Mouse (Mus musculus) hindbrain, embryonic 12.5 days (tissue): Measurements from ENCODE around the gene Dusp2. TPM values are rescaled to one million over a fixed set of nuclear protein-coding genes. Genes with fewer than 3 reads are reported as not detected.
"Not testable (repeated sequence)": the region's sequence is repeated elsewhere in the genome, so short reads cannot be mapped to it uniquely, and the experiment has no call there.

Experiments
- ATAC-seq: fragments of 200-750 bp; cut with Nextera tagmentation; 2 replicates; pipeline ENCODE4 v1.8.0; 2017; ENCODE audit warnings: moderate TSS enrichment; ENCODE audit not compliant: low FRiP score
- H3K27ac ChIP-seq: fragments of 300-500 bp; sonication (generic); 2 replicates; pipeline ENCODE4 v1.5.1; 2016; ENCODE audit warnings: mild to moderate bottlenecking
- H3K27me3 ChIP-seq: fragments of 300-500 bp; sonication (generic); 2 replicates; pipeline ENCODE4 v1.6.1; 2016; ENCODE audit warnings: mild to moderate bottlenecking
- H3K36me3 ChIP-seq: fragments of 300-500 bp; sonication (generic); 2 replicates; pipeline ENCODE4 v1.6.1; 2016; ENCODE audit warnings: mild to moderate bottlenecking
- H3K4me1 ChIP-seq: fragments of 300-500 bp; sonication (generic); 2 replicates; pipeline ENCODE4 v1.6.1; 2016
- H3K4me2 ChIP-seq: fragments of 300-500 bp; sonication (generic); replicated peaks from 2 replicates; pipeline ENCODE4 v1.6.1; 2016; ENCODE audit warnings: mild to moderate bottlenecking
- H3K4me3 ChIP-seq: fragments of 300-500 bp; sonication (generic); 2 replicates; pipeline ENCODE4 v1.5.1; 2016; ENCODE audit warnings: mild to moderate bottlenecking
- H3K9ac ChIP-seq: fragments of 300-500 bp; sonication (generic); 2 replicates; pipeline ENCODE4 v1.6.1; 2016; ENCODE audit warnings: mild to moderate bottlenecking, moderate library complexity
- H3K9me3 ChIP-seq: fragments of 300-500 bp; sonication (generic); replicated peaks from 2 replicates; pipeline ENCODE4 v1.6.1; 2016; ENCODE audit warnings: mild to moderate bottlenecking
- WGBS: fragments of 180-500 bp; shearing (Covaris S2); methylation state at CpG from one replicate; pipeline ENCODE4 v1.1.7; 2016; 5-methylcytosine and 5-hydroxymethylcytosine counted together
- polyA plus RNA-seq: library from polyadenylated mRNA; unstranded; fragments of >200 nt; fragmentation: Nextera tagmentation; extraction: Ambion mirVana; gene quantifications from 2 replicates; pipeline ENCODE4 v1.2.1, GENCODE M21; 2016

Gene Dusp2
- 5.5 and 6.9 TPM in 2 replicates for polyA plus RNA-seq

DNA sequence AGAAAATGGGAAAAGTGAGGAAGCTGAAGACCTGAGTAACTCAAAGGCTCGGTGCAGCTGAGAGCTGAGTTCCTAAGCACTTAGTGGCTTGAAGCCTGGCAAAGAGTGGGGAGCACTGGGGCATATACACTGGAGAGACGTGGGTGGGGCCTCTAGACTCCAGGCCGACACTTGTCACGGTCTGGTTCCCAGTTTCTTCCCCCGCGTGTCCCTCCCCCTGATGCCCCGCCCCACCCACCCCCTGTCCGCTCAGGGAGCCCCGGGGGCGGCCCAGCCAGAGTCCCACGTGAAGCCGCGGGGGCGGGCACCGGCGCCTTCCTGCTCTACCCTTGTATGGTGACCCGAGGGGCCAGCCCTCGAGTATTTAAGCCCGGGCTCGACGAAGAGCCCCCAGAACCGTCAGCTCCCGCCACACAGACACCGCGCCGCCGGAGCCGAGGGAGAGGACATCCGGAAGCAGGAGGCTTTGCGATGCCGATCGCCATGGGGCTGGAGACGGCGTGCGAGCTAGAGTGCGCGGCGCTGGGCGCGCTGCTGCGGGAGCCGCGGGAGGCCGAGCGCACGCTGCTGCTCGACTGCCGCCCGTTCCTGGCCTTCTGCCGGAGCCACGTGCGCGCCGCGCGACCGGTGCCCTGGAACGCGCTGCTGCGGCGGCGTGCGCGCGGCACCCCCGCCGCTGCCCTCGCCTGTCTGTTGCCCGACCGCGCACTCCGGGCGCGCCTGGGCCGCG, at the start of gene Dusp2:
Gene Dusp2, plus strand, starts transcription at position 393 of the 730 bp plus-strand sequence.
- Histone ChIP-seq H3K27ac (no peak within 1 kb of the TSS), H3K9me3 (no peaks in the 10 kb centered on the region), H3K4me2 (peak within 1 kb of the TSS; percentile 95), H3K36me3 (no peaks in the 10 kb centered on the region), H3K9ac (peak within 1 kb of the TSS; percentile 59), H3K4me3 (peak within 1 kb of the TSS; percentile 52), H3K27me3 (peaks cover 52% of the 10 kb centered on the region), H3K4me1 (peaks cover 15% of the 10 kb centered on the region)
- peak; percentile 65 for ATAC-seq
- under 1% methylated on average over 70 of the region's 76 CpGs for WGBS

DNA sequence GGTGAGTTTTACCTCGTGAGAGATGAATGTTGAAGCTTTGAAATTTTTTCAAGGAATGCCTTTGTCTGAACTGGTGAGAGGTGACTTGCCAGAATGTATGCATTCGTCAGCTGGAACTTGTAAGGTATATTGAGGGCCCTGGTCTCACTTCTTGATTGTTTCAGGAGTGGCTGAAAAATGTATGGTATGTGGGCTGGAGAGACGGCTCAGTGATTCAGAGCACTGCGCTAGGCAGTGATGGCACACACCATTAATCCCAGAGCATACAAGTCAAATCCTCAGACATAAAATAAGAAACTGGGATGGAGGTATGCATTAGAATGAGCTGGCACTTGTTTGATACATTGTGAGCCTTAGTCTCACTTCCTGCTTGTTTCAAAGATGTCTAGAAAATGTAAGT, 43.7 kb upstream of the Dusp2 start:
- no peaks in the 10 kb centered on the region for H3K9me3 ChIP-seq
- 85% methylated on average over 4 of the region's 4 CpGs for WGBS

DNA sequence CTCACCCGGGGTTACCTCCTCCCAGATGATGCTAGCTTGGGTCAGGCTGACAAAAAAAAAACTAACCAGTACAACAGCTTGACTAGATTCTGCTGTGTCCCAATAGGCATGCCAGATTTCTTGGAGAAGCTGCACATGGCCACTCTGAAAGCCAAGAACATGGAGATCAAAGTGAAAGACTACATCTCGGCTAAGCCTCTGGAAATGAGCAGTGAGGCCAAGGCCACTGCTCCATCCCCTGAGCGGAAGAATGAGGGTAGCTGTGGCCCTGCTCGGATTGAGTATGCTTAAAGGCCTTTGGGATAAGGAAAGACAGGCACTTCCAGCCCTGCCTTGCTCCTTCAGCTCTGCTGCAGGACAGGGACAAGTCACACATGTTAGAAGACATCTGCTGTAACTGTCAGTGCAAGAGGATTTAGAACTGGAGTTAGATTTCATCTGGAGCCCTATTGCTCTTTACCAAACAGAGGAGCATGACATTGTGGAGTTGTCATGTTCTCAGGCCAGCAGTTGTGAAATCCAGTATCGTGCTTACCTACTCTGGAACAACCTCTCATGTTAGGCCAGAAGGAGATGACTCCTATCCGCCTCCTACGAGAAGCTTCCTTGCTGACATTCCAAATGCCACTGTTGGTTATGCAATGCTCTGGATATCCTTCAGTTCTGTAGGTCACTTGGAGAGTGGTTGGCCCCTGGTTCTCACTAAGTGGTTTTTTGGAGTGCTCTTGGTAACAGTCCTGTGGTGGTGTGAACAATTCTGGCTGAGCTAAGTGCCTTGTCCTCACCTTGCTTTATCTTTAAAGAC, 38.8 kb upstream of the Dusp2 start:
- ATAC-seq = no peak
- Histone ChIP-seq H3K27me3 (no peaks in the 10 kb centered on the region), H3K9ac (no peak overlapping the region), H3K4me1 (no peaks in the 10 kb centered on the region), H3K4me2 (no peak overlapping the region), H3K36me3 (peaks cover 80% of the 10 kb centered on the region), H3K9me3 (no peaks in the 10 kb centered on the region), H3K4me3 (no peak overlapping the region), H3K27ac (no peak overlapping the region)
- 94% methylated on average over 7 of the region's 7 CpGs for WGBS

More for the DNA sequence above, 43.7 kb upstream of the Dusp2 start:
- H3K9ac ChIP-seq = no peak overlapping the region
- H3K4me1 ChIP-seq = no peaks in the 10 kb centered on the region
- ATAC-seq = no peak
- H3K27ac ChIP-seq = no peak overlapping the region
- peaks cover 67% of the 10 kb centered on the region for H3K36me3 ChIP-seq
- no peak overlapping the region for H3K4me3 ChIP-seq
- no peaks in the 10 kb centered on the region for H3K27me3 ChIP-seq
- H3K4me2 ChIP-seq = no peak overlapping the region

DNA sequence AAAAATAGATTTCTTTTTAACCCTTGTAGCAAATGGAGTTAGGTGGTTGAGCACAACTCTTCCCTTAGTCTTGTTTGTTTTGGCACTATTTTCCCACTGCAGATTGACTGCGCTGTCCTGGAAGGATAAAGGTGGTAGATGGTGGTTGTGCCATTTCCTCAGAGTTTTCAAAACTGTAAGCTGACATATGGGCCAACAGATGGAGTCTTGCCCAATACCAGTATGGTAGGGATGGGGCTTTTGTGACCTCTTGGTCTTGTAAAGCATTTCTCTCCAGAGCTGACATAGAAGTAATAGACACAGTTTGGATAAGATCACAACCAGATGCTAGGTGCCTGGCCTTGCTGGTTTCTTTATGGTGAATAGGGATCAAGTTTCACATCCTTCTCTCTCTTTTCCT, 37.9 kb upstream of the Dusp2 start:
- H3K36me3 ChIP-seq = peaks cover 73% of the 10 kb centered on the region
- H3K9me3 ChIP-seq = no peaks in the 10 kb centered on the region
- no peak for ATAC-seq
- no peak overlapping the region for H3K27ac ChIP-seq
- H3K4me3 ChIP-seq = no peak overlapping the region
- no peaks in the 10 kb centered on the region for H3K4me1 ChIP-seq
- no peaks in the 10 kb centered on the region for H3K27me3 ChIP-seq
- 95% methylated on average over 1 of the region's 1 CpGs for WGBS
- H3K4me2 ChIP-seq = no peak overlapping the region
- no peak overlapping the region for H3K9ac ChIP-seq

DNA sequence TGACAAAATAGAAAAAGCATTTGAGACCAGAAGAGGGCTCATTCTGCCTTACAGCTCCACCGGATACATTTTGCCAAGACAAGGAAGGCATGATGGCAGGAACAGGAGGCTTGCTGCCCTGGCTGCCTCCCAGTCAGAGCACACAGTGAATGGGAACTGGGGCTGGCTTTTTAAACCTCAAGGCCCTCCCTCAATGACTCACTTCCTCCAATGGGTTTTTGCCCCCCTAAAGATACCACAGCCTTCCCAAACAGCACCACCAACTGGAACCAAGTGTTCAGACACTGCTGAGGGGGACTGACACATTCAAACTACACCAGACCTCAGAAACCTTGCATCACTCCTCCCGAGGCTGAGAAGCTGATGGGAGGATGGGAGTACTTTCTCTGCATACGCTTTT, 35.3 kb upstream of the Dusp2 start:
- H3K36me3 ChIP-seq = peaks cover 52% of the 10 kb centered on the region
- H3K27ac ChIP-seq = no peak overlapping the region
- ATAC-seq = no peak
- no peak overlapping the region for H3K4me2 ChIP-seq
- H3K27me3 ChIP-seq = no peaks in the 10 kb centered on the region
- H3K9me3 ChIP-seq = no peaks in the 10 kb centered on the region
- 88% methylated on average over 3 of the region's 3 CpGs for WGBS
- H3K4me3 ChIP-seq = no peak overlapping the region
- no peak overlapping the region for H3K9ac ChIP-seq
- H3K4me1 ChIP-seq = no peaks in the 10 kb centered on the region

DNA sequence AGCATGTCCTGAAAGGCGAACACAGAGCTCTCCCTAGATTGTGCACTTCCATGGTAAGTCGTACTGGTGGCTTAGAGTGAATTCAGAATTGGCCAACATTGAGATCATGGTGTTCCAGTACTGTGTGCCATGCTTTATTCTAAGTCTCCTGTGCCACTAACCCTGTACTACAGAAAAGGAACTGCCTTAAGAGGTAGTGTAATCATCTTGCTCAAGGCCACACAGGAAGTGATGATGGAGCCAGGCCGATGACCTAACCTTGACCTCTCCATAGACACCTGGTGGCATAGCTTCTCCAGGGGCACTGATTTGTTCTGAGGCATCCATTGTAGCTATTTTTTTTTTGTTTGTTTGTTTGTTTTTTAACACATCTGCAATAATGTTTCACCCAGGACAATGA, 34.1 kb upstream of the Dusp2 start:
- Histone ChIP-seq H3K9me3 (no peaks in the 10 kb centered on the region), H3K27me3 (no peaks in the 10 kb centered on the region), H3K4me1 (no peaks in the 10 kb centered on the region), H3K4me2 (no peak overlapping the region), H3K27ac (no peak overlapping the region), H3K36me3 (peaks cover 40% of the 10 kb centered on the region), H3K9ac (no peak overlapping the region), H3K4me3 (no peak overlapping the region)
- no peak for ATAC-seq
- whole genome bisulfite sequencing = 93% methylated on average over 3 of the region's 3 CpGs

DNA sequence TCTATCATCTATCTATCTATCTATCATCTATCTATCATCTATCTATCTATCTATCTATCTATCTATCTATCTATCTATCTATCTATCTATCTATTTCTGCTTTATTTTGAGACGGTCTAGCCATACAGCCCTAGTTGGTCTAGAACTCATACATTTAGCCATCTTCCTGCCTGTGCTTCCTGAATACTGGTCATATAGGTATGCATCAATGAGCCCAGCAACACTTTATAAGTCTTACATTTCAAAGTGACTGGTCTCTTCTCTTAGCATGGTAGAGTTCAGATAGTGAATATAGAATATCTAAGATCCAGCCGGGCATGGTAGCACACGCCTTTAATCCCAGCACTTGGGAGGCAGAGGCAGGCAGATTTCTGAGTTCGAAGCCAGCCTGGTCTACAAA, 31.8 kb upstream of the Dusp2 start:
- H3K36me3 ChIP-seq = peaks cover 18% of the 10 kb centered on the region
- H3K4me1 ChIP-seq, H3K4me2 ChIP-seq, H3K27ac ChIP-seq, ATAC-seq, H3K4me3 ChIP-seq, H3K9ac ChIP-seq, H3K27me3 ChIP-seq, H3K9me3 ChIP-seq: not testable (repeated sequence)
- 93% methylated on average over 4 of the region's 4 CpGs for WGBS

DNA sequence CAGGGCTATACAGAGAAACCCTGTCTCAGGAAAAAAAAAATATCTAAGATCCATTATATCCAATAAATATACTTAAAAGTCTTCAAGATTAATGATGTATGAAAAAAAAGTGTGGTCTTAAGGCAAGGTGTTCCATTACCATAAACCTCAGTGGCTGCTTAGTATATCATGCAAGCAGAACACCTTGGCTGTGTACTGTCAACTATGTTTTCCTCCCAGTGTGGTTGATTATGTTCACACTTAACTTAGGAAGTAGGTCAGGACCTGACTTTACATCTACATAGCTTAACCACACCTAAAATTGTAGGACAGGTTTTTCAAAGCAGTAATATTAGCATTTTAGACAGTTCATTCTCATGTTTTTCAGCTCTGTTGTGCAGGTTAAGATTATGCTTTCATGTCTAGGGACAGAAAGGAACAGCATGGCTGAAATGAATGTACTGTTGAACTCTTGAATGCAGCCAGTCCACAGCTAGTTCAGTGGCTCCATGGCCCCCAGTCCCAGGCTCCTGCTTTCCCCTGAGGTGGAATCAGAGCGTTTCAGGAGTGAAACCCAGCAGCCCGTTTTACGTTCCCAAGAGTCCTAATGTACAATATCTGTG, 31.2 kb upstream of the Dusp2 start:
- Histone ChIP-seq H3K4me3 (no peak overlapping the region), H3K27me3 (no peaks in the 10 kb centered on the region), H3K9me3 (no peaks in the 10 kb centered on the region), H3K36me3 (peaks cover 13% of the 10 kb centered on the region), H3K4me2 (no peak overlapping the region), H3K27ac (no peak overlapping the region), H3K4me1 (no peaks in the 10 kb centered on the region), H3K9ac (no peak overlapping the region)
- ATAC-seq = no peak
- WGBS = 81% methylated on average over 3 of the region's 3 CpGs

DNA sequence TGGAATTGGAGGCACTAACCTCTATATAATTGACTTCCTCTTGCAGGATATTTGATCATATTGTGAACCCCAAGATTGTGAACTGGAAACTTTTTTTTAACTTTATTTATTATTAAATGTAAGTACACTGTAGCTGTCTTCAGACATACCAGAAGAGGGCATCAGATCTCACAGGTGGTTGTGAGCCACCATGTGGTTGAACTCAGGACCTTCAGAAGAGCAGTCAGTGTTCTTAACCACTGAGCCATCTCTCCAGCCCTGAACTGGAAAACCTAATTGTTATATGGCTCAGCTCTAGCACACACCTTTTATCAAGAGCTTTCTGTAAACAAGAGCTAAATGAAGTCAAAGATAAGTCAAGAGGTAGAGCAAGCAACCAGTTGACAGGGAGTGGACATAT, 29.8 kb upstream of the Dusp2 start:
- ATAC-seq = no peak
- Histone ChIP-seq H3K4me3 (no peak overlapping the region), H3K9ac (no peak overlapping the region), H3K27ac (no peak overlapping the region), H3K27me3 (no peaks in the 10 kb centered on the region), H3K4me1 (no peaks in the 10 kb centered on the region), H3K4me2 (no peak overlapping the region), H3K36me3 (peaks cover under 1% of the 10 kb centered on the region; the same call in 1 of the 2 replicates), H3K9me3 (no peaks in the 10 kb centered on the region)

DNA sequence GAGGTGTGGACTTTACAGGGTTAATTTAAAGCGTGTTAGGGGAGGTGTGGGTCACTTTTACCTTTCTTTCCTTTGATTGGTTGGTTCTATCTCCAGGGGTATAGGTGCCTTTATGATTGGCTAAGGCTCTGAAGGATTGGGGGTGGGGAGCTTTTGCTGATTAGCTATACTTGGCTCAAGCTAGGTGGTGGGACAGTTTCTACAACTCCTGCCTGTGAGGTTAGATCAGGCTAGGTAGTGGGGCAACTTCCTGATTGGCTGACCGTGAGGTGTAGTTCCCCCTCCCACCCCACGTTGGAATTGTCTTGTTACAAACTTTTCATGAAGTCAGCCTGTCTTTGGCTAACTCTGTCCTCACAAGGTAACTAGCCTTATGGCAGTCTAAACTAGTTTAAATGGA, 28.8 kb upstream of the Dusp2 start:
- no peak for ATAC-seq
- no peaks in the 10 kb centered on the region for H3K9me3 ChIP-seq
- 41% methylated on average over 3 of the region's 3 CpGs for WGBS
- H3K27ac ChIP-seq = no peak overlapping the region
- H3K27me3 ChIP-seq = no peaks in the 10 kb centered on the region
- no peak overlapping the region for H3K9ac ChIP-seq
- no peaks in the 10 kb centered on the region for H3K36me3 ChIP-seq
- no peak overlapping the region for H3K4me2 ChIP-seq
- H3K4me3 ChIP-seq = no peak overlapping the region
- no peaks in the 10 kb centered on the region for H3K4me1 ChIP-seq

DNA sequence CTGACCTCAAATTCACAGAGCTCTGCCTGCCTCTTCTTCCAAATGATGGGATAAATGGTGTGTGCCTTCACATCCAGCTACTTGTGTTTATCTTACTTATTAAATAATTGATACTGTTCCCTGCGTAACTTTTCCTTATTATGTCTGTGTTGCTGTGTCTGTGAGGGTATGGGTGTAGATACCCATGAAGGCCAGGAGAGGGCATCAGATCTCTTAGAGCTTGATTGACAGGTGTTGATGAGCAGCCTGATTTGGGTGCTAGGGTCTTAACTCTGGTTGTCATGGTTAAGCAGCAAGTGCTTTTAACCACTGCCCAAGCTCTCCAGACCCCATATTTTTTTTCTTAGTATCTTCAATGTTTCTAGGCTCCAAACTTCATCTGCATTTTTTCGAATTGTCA, 27.3 kb upstream of the Dusp2 start:
- Histone ChIP-seq H3K36me3 (no peaks in the 10 kb centered on the region), H3K9ac (no peak overlapping the region), H3K27me3 (no peaks in the 10 kb centered on the region), H3K9me3 (no peaks in the 10 kb centered on the region), H3K4me1 (no peaks in the 10 kb centered on the region), H3K4me3 (no peak overlapping the region), H3K4me2 (no peak overlapping the region), H3K27ac (no peak overlapping the region)
- ATAC-seq = no peak
- WGBS = 95% methylated on average over 2 of the region's 2 CpGs

DNA sequence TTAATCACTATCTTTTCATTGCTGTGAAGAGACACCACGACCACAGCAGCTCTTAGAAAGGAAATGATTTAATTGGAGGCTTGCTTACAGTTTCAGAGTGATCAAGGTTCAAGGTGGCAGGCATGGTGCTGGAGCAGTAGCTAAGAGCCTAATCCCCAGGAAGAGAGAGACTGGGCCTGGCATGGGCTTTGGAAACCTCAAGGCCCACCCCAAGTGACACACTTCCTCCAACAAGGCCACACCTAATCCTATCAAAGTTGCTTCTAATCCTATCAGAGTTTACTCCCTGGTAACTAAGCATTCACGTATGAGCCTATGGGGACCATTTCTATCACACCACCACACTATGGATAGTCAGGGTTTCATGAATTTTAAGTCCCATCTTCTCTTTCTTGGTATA, 25.7 kb upstream of the Dusp2 start:
- no peak overlapping the region for H3K4me2 ChIP-seq
- no peaks in the 10 kb centered on the region for H3K9me3 ChIP-seq
- H3K27me3 ChIP-seq = no peaks in the 10 kb centered on the region
- no peak overlapping the region for H3K27ac ChIP-seq
- no peak overlapping the region for H3K4me3 ChIP-seq
- WGBS = 57% methylated on average over 2 of the region's 2 CpGs
- H3K9ac ChIP-seq = no peak overlapping the region
- H3K4me1 ChIP-seq = no peaks in the 10 kb centered on the region
- no peaks in the 10 kb centered on the region for H3K36me3 ChIP-seq
- ATAC-seq = no peak
